Mouse (Mus musculus): ENCODE data around the gene Fam213b. TPM values are rescaled to one million over a fixed set of nuclear protein-coding genes. Genes with fewer than 3 reads are reported as not detected.

The Fam213b gene
- polyA plus RNA-seq, 1 experiment, result 33.6 TPM

- no peak for DNase-seq (ENCODE audit: low read depth in 1 of 2, low spot score in 2 of 2)
- no peak for TF ChIP-seq CTCF (IDR thresholded peaks at IDR 0.05; ENCODE audit: extremely low read depth, insufficient read depth, insufficient read length, insufficient replicate concordance)
- no peak for TF ChIP-seq POLR2A (IDR thresholded peaks at IDR 0.05; ENCODE audit: low read depth, low read length)
- WGBS, result 85% methylated on average over 7 of the region's 7 CpGs
- Histone ChIP-seq H3K36me3 (ENCODE audit: control insufficient read depth, insufficient read depth, low read length) (no peaks in the 10 kb centered on the region), H3K27ac (ENCODE audit: insufficient read depth, low read length) (no peak within 1 kb of the TSS), H3K4me1 (ENCODE audit: control insufficient read depth, insufficient read depth, insufficient read length) (no peaks in the 10 kb centered on the region; the same call in 1 of the 2 replicates), H3K4me3 (ENCODE audit: extremely low read depth, insufficient read depth, insufficient read length) (no peak within 1 kb of the TSS), H3K27me3 (ENCODE audit: control insufficient read depth, insufficient read depth, low read length) (no peaks in the 10 kb centered on the region)
These were observed 29.5 kb downstream of the Fam213b start, which contains the start of gene Mmel1 for GRCm38 (mm10) chr4:154869440-154869839. Gene Mmel1, plus strand, starts transcription at chr4:154869585.

DNA sequence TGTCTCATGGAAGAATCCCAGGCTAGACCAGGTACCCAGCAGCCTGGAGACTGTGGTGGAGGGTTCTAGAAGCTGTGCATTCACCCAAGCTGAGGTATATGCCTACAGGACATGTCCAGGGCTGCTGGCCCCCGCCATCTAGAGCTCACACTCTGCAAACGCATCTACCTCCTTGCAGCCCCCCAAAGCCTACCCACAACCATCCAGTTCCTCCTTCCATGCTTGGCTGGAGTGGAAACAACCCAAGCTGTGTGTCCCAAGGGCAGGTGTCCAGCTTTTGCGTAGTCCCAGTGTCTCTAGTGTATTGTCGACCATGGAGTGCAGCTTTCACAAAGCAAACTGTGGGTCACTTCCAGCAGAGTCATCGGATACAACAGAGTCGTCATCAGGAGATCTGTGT is 31.7 kb downstream of the Fam213b start:
- WGBS, result 76% methylated on average over 6 of the region's 6 CpGs

GRCm38 (mm10) chr4:154866391-154866790 is 32.5 kb downstream of the Fam213b start:
- 89% methylated on average over 5 of the region's 5 CpGs for WGBS
- Histone ChIP-seq H3K27me3 (ENCODE audit: control insufficient read depth, insufficient read depth, low read length) (no peaks in the 10 kb centered on the region), H3K27ac (ENCODE audit: insufficient read depth, low read length) (no peak overlapping the region), H3K36me3 (ENCODE audit: control insufficient read depth, insufficient read depth, low read length) (no peaks in the 10 kb centered on the region), H3K4me3 (ENCODE audit: extremely low read depth, insufficient read depth, insufficient read length) (no peak overlapping the region), H3K4me1 (ENCODE audit: control insufficient read depth, insufficient read depth, insufficient read length) (no peaks in the 10 kb centered on the region; the same call in 1 of the 2 replicates)
- DNase-seq (ENCODE audit: low read depth in 1 of 2, low spot score in 2 of 2), result no peak
- TF ChIP-seq POLR2A (IDR thresholded peaks at IDR 0.05; ENCODE audit: low read depth, low read length) (no peak), CTCF (IDR thresholded peaks at IDR 0.05; ENCODE audit: extremely low read depth, insufficient read depth, insufficient read length, insufficient replicate concordance) (no peak)

More for the DNA sequence above, 31.7 kb downstream of the Fam213b start:
- H3K27ac ChIP-seq (ENCODE audit: insufficient read depth, low read length), result no peak overlapping the region
- H3K36me3 ChIP-seq (ENCODE audit: control insufficient read depth, insufficient read depth, low read length), result no peaks in the 10 kb centered on the region
- no peak for DNase-seq (ENCODE audit: low read depth in 1 of 2, low spot score in 2 of 2)
- H3K27me3 ChIP-seq (ENCODE audit: control insufficient read depth, insufficient read depth, low read length), result no peaks in the 10 kb centered on the region
- TF ChIP-seq POLR2A (IDR thresholded peaks at IDR 0.05; ENCODE audit: low read depth, low read length) (no peak), CTCF (IDR thresholded peaks at IDR 0.05; ENCODE audit: extremely low read depth, insufficient read depth, insufficient read length, insufficient replicate concordance) (no peak)
- H3K4me3 ChIP-seq (ENCODE audit: extremely low read depth, insufficient read depth, insufficient read length), result no peak overlapping the region
- no peaks in the 10 kb centered on the region; the same call in 1 of the 2 replicates for H3K4me1 ChIP-seq (ENCODE audit: control insufficient read depth, insufficient read depth, insufficient read length)

DNA sequence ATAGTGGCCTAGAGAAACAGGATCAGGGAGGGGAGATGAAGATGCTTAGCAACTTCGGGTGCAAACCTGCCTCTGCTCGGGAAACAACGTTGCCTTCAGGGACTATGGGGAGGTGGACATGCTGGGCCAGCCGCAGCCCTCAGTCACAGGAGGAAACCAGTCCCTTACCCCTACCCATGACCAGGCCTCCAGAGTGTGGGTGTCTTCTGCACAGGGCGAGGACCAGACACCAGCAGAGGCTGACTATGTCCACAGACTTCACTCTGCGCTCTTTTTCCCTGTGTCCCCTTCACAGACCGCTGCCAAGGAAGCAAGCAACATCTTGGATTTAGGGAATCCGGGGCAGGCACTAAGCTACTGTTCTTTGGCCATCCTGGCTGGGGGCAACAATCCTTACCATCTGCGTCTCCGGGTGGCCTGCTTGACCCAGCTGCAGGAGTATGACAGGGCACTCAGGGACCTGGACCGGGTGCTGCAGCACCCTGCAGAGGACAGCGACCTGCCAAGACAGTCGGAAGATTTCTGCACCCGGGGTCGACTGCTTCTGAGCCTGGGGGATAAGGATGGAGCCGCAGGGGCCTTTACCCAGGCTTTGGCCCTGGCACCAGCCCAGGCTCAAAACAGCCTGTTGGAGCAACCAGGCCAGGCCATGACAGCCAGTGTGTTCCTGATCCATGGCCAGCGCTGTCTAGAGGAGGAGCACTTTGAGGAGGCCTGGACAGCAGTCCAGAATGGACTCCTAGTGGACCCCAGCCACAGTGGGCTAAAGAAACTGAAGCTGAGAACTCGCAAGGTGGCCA is 33.8 kb downstream of the Fam213b start:
- Histone ChIP-seq H3K4me3 (ENCODE audit: extremely low read depth, insufficient read depth, insufficient read length) (no peak overlapping the region), H3K27me3 (ENCODE audit: control insufficient read depth, insufficient read depth, low read length) (no peaks in the 10 kb centered on the region), H3K36me3 (ENCODE audit: control insufficient read depth, insufficient read depth, low read length) (no peaks in the 10 kb centered on the region), H3K4me1 (ENCODE audit: control insufficient read depth, insufficient read depth, insufficient read length) (no peaks in the 10 kb centered on the region; the same call in 1 of the 2 replicates), H3K27ac (ENCODE audit: insufficient read depth, low read length) (no peak overlapping the region)
- WGBS, result 91% methylated on average over 18 of the region's 18 CpGs
- no peak for DNase-seq (ENCODE audit: low read depth in 1 of 2, low spot score in 2 of 2)
- no peak for TF ChIP-seq CTCF (IDR thresholded peaks at IDR 0.05; ENCODE audit: extremely low read depth, insufficient read depth, insufficient read length, insufficient replicate concordance)
- no peak for TF ChIP-seq POLR2A (IDR thresholded peaks at IDR 0.05; ENCODE audit: low read depth, low read length)

- peak overlapping the region; percentile 54 for H3K4me3 ChIP-seq (ENCODE audit: extremely low read depth, insufficient read depth, insufficient read length)
- H3K27me3 ChIP-seq (ENCODE audit: control insufficient read depth, insufficient read depth, low read length), result no peaks in the 10 kb centered on the region
- no peak overlapping the region for H3K27ac ChIP-seq (ENCODE audit: insufficient read depth, low read length)
- peak; percentile 72 to 80 for DNase-seq (ENCODE audit: low read depth in 1 of 2, low spot score in 2 of 2)
- H3K36me3 ChIP-seq (ENCODE audit: control insufficient read depth, insufficient read depth, low read length), result no peaks in the 10 kb centered on the region
- 4% methylated on average over 18 of the region's 18 CpGs for WGBS
- TF ChIP-seq POLR2A (IDR thresholded peaks at IDR 0.05; ENCODE audit: low read depth, low read length) (no peak), CTCF (IDR thresholded peaks at IDR 0.05; ENCODE audit: extremely low read depth, insufficient read depth, insufficient read length, insufficient replicate concordance) (peak; percentile 5; the same call in 1 of the 2 replicates)
- no peaks in the 10 kb centered on the region; the same call in 1 of the 2 replicates for H3K4me1 ChIP-seq (ENCODE audit: control insufficient read depth, insufficient read depth, insufficient read length)
These were observed 34.6 kb downstream of the Fam213b start for GRCm38 (mm10) chr4:154864271-154864771.

DNA sequence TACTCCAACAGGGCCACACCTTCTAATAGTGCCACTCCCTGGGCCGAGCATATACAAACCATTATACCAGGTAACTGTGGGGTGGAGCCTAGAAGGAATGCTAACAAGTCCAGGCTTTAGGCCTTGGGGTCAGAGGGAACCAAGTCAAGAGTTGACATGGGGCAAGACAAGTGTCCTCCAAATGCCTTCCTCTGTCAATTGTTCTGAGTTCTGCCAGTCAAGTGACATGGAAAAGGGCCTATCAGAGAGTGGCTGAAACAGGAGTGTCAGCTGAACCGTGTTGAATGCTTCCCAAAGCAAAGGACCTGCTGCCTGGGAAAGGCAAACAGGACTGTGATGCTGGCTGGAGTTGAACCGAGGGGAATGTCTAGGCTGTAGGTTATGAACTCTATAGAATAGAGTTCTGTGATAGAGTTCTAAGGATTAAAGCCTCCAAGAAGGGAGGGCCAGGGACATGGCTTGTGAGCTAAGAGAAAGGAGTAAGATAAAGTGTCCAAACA is 35.4 kb downstream of the Fam213b start:
- H3K27ac ChIP-seq (ENCODE audit: insufficient read depth, low read length), result no peak overlapping the region

More for the DNA sequence above, 35.4 kb downstream of the Fam213b start:
- DNase-seq (ENCODE audit: low read depth in 1 of 2, low spot score in 2 of 2), result no peak
- TF ChIP-seq POLR2A (IDR thresholded peaks at IDR 0.05; ENCODE audit: low read depth, low read length) (no peak), CTCF (IDR thresholded peaks at IDR 0.05; ENCODE audit: extremely low read depth, insufficient read depth, insufficient read length, insufficient replicate concordance) (no peak)
- H3K4me3 ChIP-seq (ENCODE audit: extremely low read depth, insufficient read depth, insufficient read length), result no peak overlapping the region
- 92% methylated on average over 3 of the region's 3 CpGs for WGBS
- no peaks in the 10 kb centered on the region for H3K36me3 ChIP-seq (ENCODE audit: control insufficient read depth, insufficient read depth, low read length)
- no peaks in the 10 kb centered on the region for H3K27me3 ChIP-seq (ENCODE audit: control insufficient read depth, insufficient read depth, low read length)
- H3K4me1 ChIP-seq (ENCODE audit: control insufficient read depth, insufficient read depth, insufficient read length), result no peaks in the 10 kb centered on the region; the same call in 1 of the 2 replicates
